Mouse (Mus musculus) kidney, embryonic 14.5 days (tissue): Measurements from ENCODE around the gene Zkscan8. TPM values are rescaled to one million over a fixed set of nuclear protein-coding genes. Genes with fewer than 3 reads are reported as not detected.
"Not testable (repeated sequence)": the region's sequence is repeated elsewhere in the genome, so short reads cannot be mapped to it uniquely, and the experiment has no call there.

Source experiments
- ATAC-seq: fragments of 200-750 bp; cut with Nextera tagmentation; 2 replicates; pipeline ENCODE4 v1.8.0; 2017; ENCODE audit warnings: moderate number of reproducible peaks, mild to moderate bottlenecking, moderate TSS enrichment, moderate library complexity; ENCODE audit not compliant: low FRiP score, low TSS enrichment
- H3K27ac ChIP-seq: fragments of 300-500 bp; sonication (generic); 2 replicates; pipeline ENCODE4 v1.5.1; 2014; ENCODE audit warnings: low read depth, mild to moderate bottlenecking, low read length, moderate library complexity, mixed read lengths
- H3K27me3 ChIP-seq: fragments of 300-500 bp; sonication (generic); 2 replicates; pipeline ENCODE4 v1.6.1; 2014; ENCODE audit warnings: mild to moderate bottlenecking, low read length; ENCODE audit not compliant: control insufficient read depth, insufficient read depth
- H3K36me3 ChIP-seq: fragments of 300-500 bp; sonication (generic); 2 replicates; pipeline ENCODE4 v1.6.1; 2014; ENCODE audit warnings: low read length, mixed read lengths; ENCODE audit not compliant: control insufficient read depth, insufficient read depth
- H3K4me1 ChIP-seq: fragments of 300-500 bp; sonication (generic); 2 replicates; pipeline ENCODE4 v1.6.1; 2014; ENCODE audit warnings: low read length, mixed read lengths; ENCODE audit not compliant: control insufficient read depth, insufficient read depth
- H3K4me2 ChIP-seq: fragments of 300-500 bp; sonication (generic); replicated peaks from 2 replicates; pipeline ENCODE4 v1.6.1; 2014; ENCODE audit warnings: low read depth, mild to moderate bottlenecking, low read length
- H3K4me3 ChIP-seq: fragments of 300-500 bp; sonication (generic); 2 replicates; pipeline ENCODE4 v1.5.1; 2014; ENCODE audit warnings: mild to moderate bottlenecking, low read length
- H3K9ac ChIP-seq: fragments of 300-500 bp; sonication (generic); 2 replicates; pipeline ENCODE4 v1.6.1; 2014; ENCODE audit warnings: low read depth, mild to moderate bottlenecking, low read length, moderate library complexity
- H3K9me3 ChIP-seq: fragments of 300-500 bp; sonication (generic); 2 replicates; pipeline ENCODE4 v1.6.1; 2016; ENCODE audit warnings: low read length; ENCODE audit not compliant: control insufficient read depth
- WGBS: fragments of 180-500 bp; shearing (Covaris S2); extraction: QIAGEN DNeasy Blood & Tissue Kit; methylation state at CpG from one replicate; pipeline ENCODE4 v1.1.7; 2014; 5-methylcytosine and 5-hydroxymethylcytosine counted together
- polyA plus RNA-seq: library from polyadenylated mRNA; unstranded; fragments of >200 nt; fragmentation: Nextera tagmentation; extraction: Ambion mirVana; gene quantifications from 2 replicates; pipeline ENCODE4 v1.2.1, GENCODE M21; 2014

The Zkscan8 gene
- polyA plus RNA-seq, 1 experiment from 2014 or later, result 11.8 TPM

DNA sequence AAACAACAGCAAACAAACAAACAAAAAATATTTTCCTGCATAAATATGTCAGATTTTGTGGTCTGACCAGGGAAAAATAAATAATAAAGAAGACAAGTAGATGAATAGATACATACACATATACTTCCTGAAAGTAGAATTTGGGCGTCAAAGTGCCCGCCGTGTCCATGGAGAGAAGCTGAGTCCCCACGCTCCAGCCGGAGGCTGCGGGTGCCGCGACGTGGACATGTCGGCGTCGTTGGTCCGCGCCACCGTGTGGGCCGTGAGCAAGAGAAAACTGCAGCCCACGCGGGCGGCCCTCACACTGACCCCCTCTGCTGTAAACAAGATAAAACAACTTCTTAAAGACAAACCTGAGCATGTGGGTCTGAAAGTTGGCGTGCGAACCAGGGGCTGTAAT lies 35.8 kb downstream of the Zkscan8 start, which contains the start of gene AK157302:
TSS of gene AK157302 (plus strand) at position 144 of the 400 bp plus-strand sequence.
- no peak for ATAC-seq
- H3K4me2 ChIP-seq, result no peak within 1 kb of the TSS
- no peaks in the 10 kb centered on the region for H3K27me3 ChIP-seq
- 89% methylated on average over 21 of the region's 21 CpGs for WGBS
- H3K36me3 ChIP-seq, result no peaks in the 10 kb centered on the region
- H3K9me3 ChIP-seq, result no peaks in the 10 kb centered on the region
- no peak within 1 kb of the TSS for H3K4me3 ChIP-seq
- H3K27ac ChIP-seq, result no peak within 1 kb of the TSS
- no peak within 1 kb of the TSS for H3K9ac ChIP-seq
- H3K4me1 ChIP-seq, result no peaks in the 10 kb centered on the region

GRCm38 (mm10) chr13:21492847-21493246 lies 38.1 kb downstream of the Zkscan8 start:
- Histone ChIP-seq H3K4me1 (no peaks in the 10 kb centered on the region), H3K4me3 (no peak overlapping the region), H3K27ac (no peak overlapping the region), H3K9ac (no peak overlapping the region), H3K4me2 (no peak overlapping the region), H3K27me3 (no peaks in the 10 kb centered on the region), H3K36me3 (no peaks in the 10 kb centered on the region), H3K9me3 (no peaks in the 10 kb centered on the region)
- WGBS, result 95% methylated on average over 5 of the region's 5 CpGs
- no peak for ATAC-seq

GRCm38 (mm10) chr13:21486881-21487280 lies 44.0 kb downstream of the Zkscan8 start:
- Histone ChIP-seq H3K27me3 (no peaks in the 10 kb centered on the region), H3K27ac (no peak overlapping the region), H3K9me3 (no peaks in the 10 kb centered on the region), H3K36me3 (no peaks in the 10 kb centered on the region), H3K4me3 (no peak overlapping the region), H3K9ac (no peak overlapping the region), H3K4me1 (no peaks in the 10 kb centered on the region), H3K4me2 (no peak overlapping the region)
- 86% methylated on average over 1 of the region's 1 CpGs for WGBS
- ATAC-seq, result no peak

DNA sequence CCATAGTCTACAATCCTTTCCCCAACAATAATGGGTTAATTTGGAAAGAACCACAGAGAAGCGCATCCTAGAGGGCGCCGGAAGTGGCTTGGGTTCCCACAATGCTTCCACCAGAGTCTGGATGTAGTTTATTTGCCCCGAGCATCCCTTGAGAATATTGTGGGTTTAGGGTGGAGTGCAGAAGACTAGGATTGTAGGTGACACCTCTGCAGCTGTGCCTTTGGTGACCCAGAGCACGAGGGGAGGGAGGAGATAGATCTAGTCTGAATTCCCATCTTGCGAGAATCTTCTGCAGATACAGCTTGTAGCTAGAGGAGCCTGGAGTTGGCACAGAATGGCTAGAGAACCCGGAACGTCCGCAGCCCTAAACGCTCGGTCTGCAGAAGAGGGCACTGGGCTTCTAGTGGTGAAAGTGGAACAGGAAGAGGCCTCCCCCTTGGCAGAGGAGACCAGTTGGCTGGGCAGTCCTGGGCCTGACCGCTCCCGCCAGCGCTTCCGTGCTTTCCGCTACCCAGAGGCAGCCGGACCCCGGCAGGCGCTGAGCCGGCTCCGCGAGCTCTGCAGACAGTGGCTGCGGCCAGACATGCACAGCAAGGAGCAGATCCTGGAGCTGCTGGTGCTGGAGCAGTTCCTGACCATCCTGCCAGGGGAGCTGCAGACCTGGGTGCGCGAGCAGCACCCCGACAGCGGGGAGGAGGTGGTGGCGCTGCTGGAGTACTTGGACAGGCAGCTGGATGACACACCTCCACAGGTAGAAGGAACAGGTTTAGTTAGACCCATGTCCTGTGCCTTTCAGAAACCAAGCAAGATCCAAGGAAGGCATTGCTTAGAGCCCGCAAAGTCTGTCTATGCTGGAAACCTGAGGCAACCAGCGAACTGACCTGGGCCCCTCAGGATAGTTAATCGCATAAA lies 51.9 kb downstream of the Zkscan8 start, which contains the start of the genes Zkscan4 and Gm10065:
TSS of gene Zkscan4 (plus strand) at position 149 of the 912 bp plus-strand sequence.
TSS of gene Gm10065 (minus strand) at position 683 of the 912 bp plus-strand sequence.
- Histone ChIP-seq H3K4me3 (peak within 1 kb of the TSS; percentile 65), H3K4me2 (peak within 1 kb of the TSS; percentile 72), H3K9ac (peak within 1 kb of the TSS; percentile 57)
- not testable (repeated sequence) for H3K9me3 ChIP-seq, H3K27me3 ChIP-seq, H3K27ac ChIP-seq, H3K36me3 ChIP-seq, H3K4me1 ChIP-seq
- ATAC-seq, result peak; percentile 91
- WGBS, result 3% methylated on average over 27 of the region's 31 CpGs

DNA sequence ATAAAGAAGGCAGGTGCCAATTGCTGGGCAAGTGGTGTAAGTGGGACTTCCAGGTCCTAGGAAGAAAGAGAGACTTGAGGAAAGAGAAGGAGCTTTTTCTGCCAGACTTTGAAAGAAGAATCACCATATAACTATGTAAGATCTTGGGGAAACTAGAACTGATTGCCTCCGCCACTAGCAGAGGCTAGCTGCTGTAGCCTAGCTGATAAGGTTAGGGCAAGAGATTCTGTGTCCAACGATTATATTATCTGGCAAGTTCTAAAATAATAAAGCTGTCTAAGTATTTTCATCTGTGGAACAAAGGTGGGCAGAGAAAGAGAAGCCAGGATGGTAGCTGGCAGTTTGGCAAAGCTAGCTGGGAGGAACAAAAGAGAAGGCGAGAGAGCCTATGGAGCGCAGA lies 58.5 kb downstream of the Zkscan8 start:
- H3K9me3 ChIP-seq, result no peaks in the 10 kb centered on the region; the same call in 1 of the 2 replicates
- no peak overlapping the region for H3K27ac ChIP-seq
- H3K4me3 ChIP-seq, result no peak overlapping the region
- ATAC-seq, result no peak
- H3K4me2 ChIP-seq, result no peak overlapping the region
- no peak overlapping the region for H3K9ac ChIP-seq
- H3K36me3 ChIP-seq, result no peaks in the 10 kb centered on the region
- H3K4me1 ChIP-seq, result no peaks in the 10 kb centered on the region
- 36% methylated on average over 4 of the region's 4 CpGs for WGBS
- H3K27me3 ChIP-seq, result peaks cover 4% of the 10 kb centered on the region; the same call in 1 of the 2 replicates

DNA sequence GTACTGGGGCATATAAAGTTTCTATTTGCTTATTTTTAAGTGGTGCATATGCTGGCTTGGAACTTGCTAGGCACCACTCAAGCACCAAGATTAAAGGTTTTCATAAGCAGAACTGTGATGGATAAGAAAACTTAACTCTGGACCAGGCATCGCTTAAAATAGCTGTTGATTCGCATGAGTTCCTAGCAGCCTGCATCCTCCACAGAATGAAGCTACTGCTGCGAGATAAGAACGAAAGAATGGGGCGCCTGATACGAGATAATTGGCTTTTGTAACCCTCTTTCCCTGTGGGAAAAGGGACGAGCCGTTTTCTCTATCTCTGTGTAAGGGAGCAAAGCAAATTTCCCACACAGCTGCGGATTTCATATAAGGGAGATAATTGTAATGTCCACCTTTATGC lies 61.8 kb downstream of the Zkscan8 start:
- Histone ChIP-seq H3K4me1 (no peaks in the 10 kb centered on the region), H3K36me3 (no peaks in the 10 kb centered on the region), H3K27ac (no peak overlapping the region), H3K9me3 (no peaks in the 10 kb centered on the region; the same call in 1 of the 2 replicates), H3K4me2 (peak overlapping the region; percentile 76; the same call in 1 of the 2 replicates), H3K27me3 (peaks cover 4% of the 10 kb centered on the region; the same call in 1 of the 2 replicates), H3K9ac (no peak overlapping the region), H3K4me3 (no peak overlapping the region; the same call in 1 of the 2 replicates)
- 43% methylated on average over 9 of the region's 9 CpGs for WGBS
- ATAC-seq, result no peak

DNA sequence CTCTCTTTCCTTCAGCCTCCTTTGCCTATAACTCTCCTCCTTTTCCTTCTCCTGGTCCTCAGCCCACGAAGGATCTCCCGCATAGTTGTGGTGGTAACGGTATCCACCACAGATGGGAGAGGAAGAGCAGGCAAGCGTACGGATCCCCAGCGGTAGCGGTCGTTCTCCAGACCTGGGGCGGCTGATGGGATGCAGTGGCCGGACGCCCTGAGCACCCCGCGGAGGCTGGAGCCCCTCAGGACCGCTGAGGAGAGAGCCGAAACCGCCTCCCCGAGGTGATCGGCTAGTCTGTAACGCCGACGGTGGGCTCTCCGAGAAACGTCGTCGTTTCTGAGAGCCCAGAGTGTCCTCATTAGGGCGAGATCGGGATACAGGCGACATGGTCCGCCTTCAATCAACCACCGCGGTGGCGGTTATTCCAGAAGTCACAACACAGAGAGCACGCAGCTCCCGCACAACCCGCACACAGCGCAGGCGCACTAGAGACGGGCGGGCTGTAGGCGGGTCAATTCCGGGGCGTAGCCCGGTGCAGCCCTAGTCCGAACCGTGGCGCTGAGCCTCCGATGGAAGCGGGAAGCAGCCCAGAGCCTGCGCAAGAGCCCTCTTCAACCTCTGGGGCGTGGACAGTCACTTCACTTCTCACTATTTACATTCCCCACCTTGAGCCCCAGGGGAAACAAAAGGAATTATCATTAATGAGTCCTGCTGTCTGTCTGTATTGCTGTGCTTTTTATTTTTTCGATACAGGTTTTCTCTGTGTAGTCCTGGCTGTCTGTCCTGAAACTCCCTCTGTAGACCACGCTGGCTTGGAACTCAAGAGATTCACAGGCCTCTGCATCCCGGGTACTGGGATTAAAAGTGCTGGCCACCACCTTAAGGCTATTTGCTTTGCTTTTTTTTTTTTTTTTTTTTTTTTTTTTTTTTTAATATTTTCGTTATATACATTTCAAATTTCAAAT lies 62.6 kb downstream of the Zkscan8 start, which contains the start of gene Nkapl:
TSS of gene Nkapl (minus strand) at position 449 of the 959 bp plus-strand sequence.
- 1% methylated on average over 54 of the region's 54 CpGs for WGBS
- H3K27me3 ChIP-seq, result peaks cover 4% of the 10 kb centered on the region; the same call in 1 of the 2 replicates
- H3K36me3 ChIP-seq, result no peaks in the 10 kb centered on the region
- no peak within 1 kb of the TSS for H3K27ac ChIP-seq
- no peaks in the 10 kb centered on the region; the same call in 1 of the 2 replicates for H3K9me3 ChIP-seq
- H3K4me3 ChIP-seq, result peak within 1 kb of the TSS; percentile 60
- ATAC-seq, result peak; percentile 99
- peak within 1 kb of the TSS; percentile 76 for H3K4me2 ChIP-seq
- H3K4me1 ChIP-seq, result no peaks in the 10 kb centered on the region
- H3K9ac ChIP-seq, result peak within 1 kb of the TSS; percentile 55

DNA sequence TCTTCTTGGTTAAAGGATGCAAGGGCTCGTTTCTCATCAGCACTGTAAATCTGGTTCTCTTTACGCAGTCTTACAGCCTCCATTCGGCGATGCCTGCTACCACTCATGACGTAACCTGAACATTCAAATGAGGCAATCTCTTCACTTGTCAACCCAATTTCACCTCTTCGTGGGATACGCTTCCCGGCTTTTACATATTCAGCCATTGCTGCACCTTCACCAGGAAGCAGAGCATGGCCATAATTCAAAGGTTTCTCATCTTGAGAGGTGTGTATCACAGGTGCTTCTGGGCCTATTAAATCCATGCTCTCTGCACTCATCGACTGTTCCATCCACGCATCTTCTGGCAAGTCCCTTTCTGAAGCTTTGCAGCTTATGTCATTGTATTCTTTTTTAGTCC lies 63.6 kb downstream of the Zkscan8 start:
- no peak overlapping the region for H3K4me2 ChIP-seq
- H3K9ac ChIP-seq, result no peak overlapping the region
- WGBS, result 81% methylated on average over 10 of the region's 10 CpGs
- no peaks in the 10 kb centered on the region for H3K36me3 ChIP-seq
- H3K27me3 ChIP-seq, result peaks cover 4% of the 10 kb centered on the region; the same call in 1 of the 2 replicates
- ATAC-seq, result no peak
- H3K4me3 ChIP-seq, result no peak overlapping the region
- H3K9me3 ChIP-seq, result no peaks in the 10 kb centered on the region; the same call in 1 of the 2 replicates
- no peaks in the 10 kb centered on the region for H3K4me1 ChIP-seq
- no peak overlapping the region for H3K27ac ChIP-seq
